Mouse (Mus musculus) hindbrain, postnatal 0 days (tissue): ENCODE data around the gene Nxn. TPM values are rescaled to one million over a fixed set of nuclear protein-coding genes. Genes with fewer than 3 reads are reported as not detected.

Experiments used
- ATAC-seq: fragments of 200-750 bp; cut with Nextera tagmentation; 2 replicates; pipeline ENCODE4 v1.8.0; 2017; ENCODE audit warnings: mild to moderate bottlenecking, moderate TSS enrichment, moderate library complexity
- DNase-seq: peaks from one replicate; pipeline ENCODE4 v3.0.0-alpha.2; 2015; ENCODE audit warnings: low spot score
- H3K27ac ChIP-seq: fragments of 300-500 bp; sonication (generic); 2 replicates; pipeline ENCODE4 v1.5.1; 2014; ENCODE audit warnings: mild to moderate bottlenecking
- H3K27me3 ChIP-seq: fragments of 300-500 bp; sonication (generic); 2 replicates; pipeline ENCODE4 v1.6.1; 2014; ENCODE audit warnings: low read length, mixed read lengths; ENCODE audit not compliant: insufficient read depth
- H3K36me3 ChIP-seq: fragments of 300-500 bp; sonication (generic); 2 replicates; pipeline ENCODE4 v1.6.1; 2014; ENCODE audit warnings: low read length, mixed read lengths; ENCODE audit not compliant: insufficient read depth
- H3K4me1 ChIP-seq: fragments of 300-500 bp; sonication (generic); 2 replicates; pipeline ENCODE4 v1.6.1; 2014; ENCODE audit warnings: antibody characterized with exemption, low read length, mixed read lengths; ENCODE audit not compliant: insufficient read depth
- H3K4me2 ChIP-seq: fragments of 300-500 bp; sonication (generic); 2 replicates; pipeline ENCODE4 v1.6.1; 2014; ENCODE audit warnings: low read depth, mild to moderate bottlenecking, low read length, moderate library complexity, mixed read lengths
- H3K4me3 ChIP-seq: fragments of 300-500 bp; sonication (generic); 2 replicates; pipeline ENCODE4 v1.5.1; 2014; ENCODE audit warnings: low read length
- H3K9ac ChIP-seq: fragments of 300-500 bp; sonication (generic); replicated peaks from 2 replicates; pipeline ENCODE4 v1.6.1; 2014; ENCODE audit warnings: mild to moderate bottlenecking, low read length, moderate library complexity, mixed read lengths
- H3K9me3 ChIP-seq: fragments of 300-500 bp; sonication (generic); 2 replicates; pipeline ENCODE4 v1.6.1; 2016; ENCODE audit warnings: low read length, mixed read lengths
- CTCF ChIP-seq: IDR thresholded peaks from 2 replicates; pipeline ENCODE4 v1.5.1; 2016; ENCODE audit warnings: antibody characterized with exemption, control low read depth, low read depth
- WGBS: fragments of 180-500 bp; shearing (Covaris S2); extraction: QIAGEN DNeasy Blood & Tissue Kit; methylation state at CpG from one replicate; pipeline ENCODE4 v1.1.7; 2014; 5-methylcytosine and 5-hydroxymethylcytosine counted together
- polyA plus RNA-seq: library from polyadenylated mRNA; unstranded; fragments of >200 nt; fragmentation: Nextera tagmentation; extraction: Ambion mirVana; gene quantifications from 2 replicates; pipeline ENCODE4 v1.2.1, GENCODE M21; 2015
- total RNA-seq: library from RNA; depleted of rRNA; stranded (reverse); fragments of >200 nt; gene quantifications from 2 replicates; pipeline ENCODE4 v1.2.3, GENCODE M21; 2014

Nxn gene
- total and polyA plus RNA-seq, 2 experiments from 2014 or later, result 21.2 to 36.6 TPM

DNA sequence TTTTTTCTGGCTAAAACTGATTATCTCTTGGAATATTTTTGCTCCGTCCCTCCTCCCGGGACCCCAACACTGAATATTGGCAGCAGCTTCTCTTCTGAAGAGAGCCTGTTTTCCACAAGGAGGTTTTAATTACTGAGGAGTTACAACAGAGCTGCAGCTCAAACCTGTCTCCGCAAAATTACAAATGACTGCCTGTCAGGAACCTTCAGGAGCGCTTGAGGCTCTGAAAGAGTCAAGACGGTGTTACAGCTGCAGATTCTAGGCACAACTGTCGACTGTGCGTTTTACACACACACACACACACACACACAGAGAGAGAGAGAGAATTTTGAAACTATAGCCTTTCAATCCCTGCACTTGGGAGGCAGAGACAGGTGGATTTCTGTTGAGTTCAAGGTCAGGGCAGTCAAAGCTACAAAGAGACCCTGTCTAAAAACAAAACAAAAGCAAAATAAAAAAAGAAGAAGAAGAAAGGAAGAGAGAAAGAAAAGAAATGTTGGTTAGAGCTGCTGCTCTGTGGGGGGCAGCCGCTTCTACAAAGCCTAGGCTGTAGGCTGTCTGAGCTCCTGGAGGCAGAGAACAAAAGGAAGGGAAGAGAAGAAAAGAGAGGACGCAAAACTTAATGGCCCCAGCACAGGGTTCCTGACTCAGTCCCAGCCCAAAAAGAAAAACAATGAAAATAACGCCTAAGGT, 47.9 kb downstream of the Nxn start:
- no peak for ATAC-seq
- 23% methylated on average over 10 of the region's 10 CpGs for WGBS
- H3K4me3 ChIP-seq, result no peak overlapping the region
- H3K27me3 ChIP-seq, result no peaks in the 10 kb centered on the region
- no peak for DNase-seq
- no peak for TF ChIP-seq CTCF
- H3K27ac ChIP-seq, result no peak overlapping the region
- H3K9me3 ChIP-seq, result no peaks in the 10 kb centered on the region
- H3K4me2 ChIP-seq, result no peak overlapping the region
- H3K4me1 ChIP-seq, result no peaks in the 10 kb centered on the region
- H3K36me3 ChIP-seq, result no peaks in the 10 kb centered on the region
- 0 out of 2 replicates have a peak overlapping the region, but pooled peaks have one; percentile 13 for H3K9ac ChIP-seq

DNA sequence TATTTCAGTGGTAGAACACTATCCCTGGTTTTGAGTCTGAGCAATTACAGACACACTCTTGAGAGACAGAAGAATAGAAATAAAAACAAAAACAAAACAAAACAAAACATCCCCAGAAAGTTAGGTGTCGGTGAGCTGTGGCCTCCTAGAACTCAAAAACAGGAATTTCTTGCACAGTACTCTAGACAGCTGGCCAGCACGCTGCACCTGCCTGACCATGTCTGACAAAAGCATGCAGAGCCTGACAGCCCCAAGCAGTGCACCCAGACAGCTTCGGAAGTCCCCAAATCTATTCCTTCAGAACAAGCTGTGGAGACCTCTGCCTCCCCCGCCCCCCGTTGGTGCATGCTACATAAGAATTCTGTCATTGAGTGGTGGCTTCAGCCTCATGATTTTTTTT, 49.1 kb downstream of the Nxn start:
- ATAC-seq, result no peak
- Histone ChIP-seq H3K9ac (no peak overlapping the region), H3K4me2 (no peak overlapping the region), H3K9me3 (no peaks in the 10 kb centered on the region), H3K27me3 (no peaks in the 10 kb centered on the region), H3K4me3 (no peak overlapping the region), H3K36me3 (no peaks in the 10 kb centered on the region), H3K4me1 (no peaks in the 10 kb centered on the region), H3K27ac (no peak overlapping the region)
- WGBS, result 41% methylated on average over 5 of the region's 5 CpGs
- TF ChIP-seq CTCF, result no peak
- no peak for DNase-seq

DNA sequence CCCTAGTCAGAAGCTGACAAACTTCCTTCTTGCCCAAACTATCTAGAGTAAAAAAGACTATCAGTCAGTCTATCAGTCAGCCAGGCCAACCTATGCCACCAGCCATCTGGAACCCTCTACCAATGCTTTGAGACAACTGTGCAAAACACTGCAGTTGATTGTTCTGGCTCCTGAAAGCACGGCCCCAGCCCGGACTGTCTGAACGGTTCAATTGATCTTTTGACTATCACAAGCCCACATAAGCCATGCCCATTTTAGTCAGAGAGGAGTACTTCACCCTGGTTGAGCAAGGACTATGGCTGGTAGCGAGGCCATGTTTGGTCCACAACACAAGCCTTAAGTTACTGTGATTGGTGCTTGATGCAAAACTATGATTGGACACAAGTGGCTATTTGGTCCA, 51.4 kb downstream of the Nxn start:
- no peaks in the 10 kb centered on the region for H3K36me3 ChIP-seq
- 52% methylated on average over 4 of the region's 4 CpGs for WGBS
- no peaks in the 10 kb centered on the region for H3K4me1 ChIP-seq
- no peaks in the 10 kb centered on the region for H3K27me3 ChIP-seq
- H3K9me3 ChIP-seq, result no peaks in the 10 kb centered on the region
- ATAC-seq (no peak), DNase-seq (no peak)
- no peak overlapping the region for H3K27ac ChIP-seq
- no peak overlapping the region for H3K4me2 ChIP-seq
- no peak overlapping the region for H3K4me3 ChIP-seq
- TF ChIP-seq CTCF, result no peak
- no peak overlapping the region for H3K9ac ChIP-seq

DNA sequence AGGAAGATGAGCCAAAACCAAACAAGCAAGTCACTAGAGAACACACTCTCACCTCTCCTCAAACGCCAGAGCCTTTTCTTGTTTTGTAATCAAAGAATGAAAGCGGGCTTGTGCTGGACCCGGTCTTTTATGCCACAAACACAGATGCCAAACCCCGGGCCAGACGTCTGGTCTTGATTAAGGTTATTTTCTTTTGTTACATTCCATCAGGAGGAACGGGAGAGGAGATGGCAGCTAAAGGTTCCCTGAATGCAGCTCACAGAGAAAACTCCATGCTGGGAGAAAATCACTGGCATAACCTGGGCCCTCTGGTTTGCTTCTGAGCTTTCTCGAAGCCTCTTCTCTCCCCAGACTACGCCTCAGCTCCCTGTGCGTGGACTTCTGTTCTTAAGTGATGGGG, 55.9 kb downstream of the Nxn start:
- Histone ChIP-seq H3K27ac (no peak overlapping the region), H3K36me3 (no peaks in the 10 kb centered on the region), H3K4me3 (no peak overlapping the region), H3K9me3 (no peaks in the 10 kb centered on the region), H3K4me1 (peaks cover 3% of the 10 kb centered on the region; the same call in 1 of the 2 replicates), H3K4me2 (no peak overlapping the region), H3K9ac (no peak overlapping the region; the same call in 1 of the 2 replicates), H3K27me3 (no peaks in the 10 kb centered on the region)
- WGBS, result 44% methylated on average over 9 of the region's 9 CpGs
- ATAC-seq, result no peak
- DNase-seq, result no peak
- TF ChIP-seq CTCF, result no peak

DNA sequence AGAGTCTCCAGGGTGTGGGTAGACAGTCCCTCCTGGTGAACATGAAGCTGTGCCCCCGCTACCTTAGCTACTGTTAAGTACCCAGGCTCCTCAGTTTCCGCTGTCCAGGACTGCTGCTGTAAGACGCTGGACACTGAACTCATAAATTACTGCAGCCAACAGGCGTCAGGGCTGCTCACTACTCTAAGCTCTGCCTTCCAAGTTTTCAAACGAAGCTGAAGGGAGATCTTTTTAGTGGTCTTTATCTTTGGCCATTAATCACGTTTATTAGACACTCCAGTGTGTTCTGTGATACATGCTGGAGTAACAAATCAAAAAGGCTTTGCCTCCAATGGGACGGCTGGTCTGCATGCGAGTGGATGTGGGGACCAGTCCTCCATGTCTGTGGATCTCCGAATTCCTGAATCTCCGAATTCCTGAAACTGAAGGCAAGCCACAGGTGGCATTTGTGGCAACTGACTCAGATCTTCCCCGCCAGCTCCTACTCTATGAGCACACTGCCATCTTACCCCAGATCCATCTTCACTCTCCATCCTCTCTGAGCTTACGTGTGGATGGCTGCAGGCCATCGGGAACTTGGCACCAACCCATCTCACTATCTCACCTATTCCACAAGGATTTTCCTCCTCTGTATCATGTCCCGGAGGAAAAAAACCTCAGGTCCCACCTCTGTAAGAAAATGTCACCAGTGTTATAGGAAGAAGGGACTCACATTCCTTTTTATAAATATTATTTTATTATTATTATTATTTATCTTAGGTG, 56.9 kb downstream of the Nxn start:
- TF ChIP-seq CTCF, result no peak
- Histone ChIP-seq H3K27me3 (no peaks in the 10 kb centered on the region), H3K9ac (no peak overlapping the region), H3K4me2 (no peak overlapping the region), H3K4me1 (peaks cover 3% of the 10 kb centered on the region; the same call in 1 of the 2 replicates), H3K4me3 (no peak overlapping the region), H3K27ac (no peak overlapping the region), H3K36me3 (no peaks in the 10 kb centered on the region), H3K9me3 (no peaks in the 10 kb centered on the region)
- WGBS, result 66% methylated on average over 14 of the region's 14 CpGs
- DNase-seq, result no peak
- ATAC-seq, result no peak

DNA sequence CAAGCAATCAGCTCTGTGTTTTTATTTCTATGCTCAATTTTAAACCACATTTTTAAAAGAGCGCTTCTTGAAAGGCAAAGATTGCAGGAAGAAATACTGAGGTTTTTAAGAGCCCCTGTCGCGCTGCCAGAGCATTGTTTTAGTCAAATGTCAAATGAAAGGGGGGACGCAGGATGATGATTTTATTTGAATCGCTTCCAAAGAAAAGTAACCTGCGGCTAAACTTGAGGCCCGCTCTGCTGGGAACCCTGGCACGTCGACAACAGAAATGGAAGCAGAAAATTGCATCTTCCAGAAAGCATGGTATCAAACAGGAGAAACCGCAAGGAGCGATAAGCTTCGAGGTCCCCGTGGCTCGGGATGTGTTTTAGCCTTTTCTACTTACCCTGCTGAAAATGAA, 57.8 kb downstream of the Nxn start:
- 30% methylated on average over 14 of the region's 14 CpGs for WGBS
- peak; percentile 53 for DNase-seq

DNA sequence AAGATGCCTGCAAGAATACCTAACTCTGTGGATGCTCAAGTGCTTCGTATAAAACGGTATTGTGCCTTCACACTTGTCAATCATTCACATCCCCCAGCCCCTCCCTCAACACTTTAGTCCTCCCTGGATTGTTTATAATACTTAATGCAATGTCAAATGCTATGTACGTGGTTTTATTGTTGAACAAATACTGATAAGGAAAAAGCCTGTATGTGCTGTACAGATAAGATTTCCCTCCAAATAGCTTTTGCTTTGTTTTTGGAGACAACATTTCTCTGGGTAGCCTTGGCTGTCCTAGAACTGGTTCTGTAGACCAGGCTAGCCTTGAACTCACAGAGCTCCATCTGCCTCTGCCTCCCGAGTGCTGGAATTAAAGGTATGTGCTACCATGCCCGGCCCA, 59.1 kb downstream of the Nxn start:
- Histone ChIP-seq H3K27me3 (no peaks in the 10 kb centered on the region), H3K9me3 (no peaks in the 10 kb centered on the region), H3K27ac (no peak overlapping the region), H3K4me3 (no peak overlapping the region), H3K4me2 (no peak overlapping the region), H3K9ac (no peak overlapping the region), H3K36me3 (no peaks in the 10 kb centered on the region), H3K4me1 (peaks cover 3% of the 10 kb centered on the region; the same call in 1 of the 2 replicates)
- DNase-seq (no peak), ATAC-seq (no peak)
- WGBS, result 72% methylated on average over 5 of the region's 5 CpGs
- TF ChIP-seq CTCF, result no peak

More for the DNA sequence above, 57.8 kb downstream of the Nxn start:
- Histone ChIP-seq H3K9ac (no peak overlapping the region), H3K4me3 (no peak overlapping the region), H3K27ac (no peak overlapping the region), H3K36me3 (no peaks in the 10 kb centered on the region), H3K4me1 (peaks cover 3% of the 10 kb centered on the region; the same call in 1 of the 2 replicates), H3K4me2 (no peak overlapping the region), H3K9me3 (no peaks in the 10 kb centered on the region), H3K27me3 (no peaks in the 10 kb centered on the region)
- no peak for ATAC-seq
- TF ChIP-seq CTCF, result no peak
